Mouse (Mus musculus): ENCODE data around the gene Sord.
A peak's percentile ranks its signal among the peaks of the same experiment; 100 is the strongest.

Sord gene

GRCm38 (mm10) chr2:122241226-122241625, 6.7 kb downstream of the Sord start:
- no peak for DNase-seq

DNA sequence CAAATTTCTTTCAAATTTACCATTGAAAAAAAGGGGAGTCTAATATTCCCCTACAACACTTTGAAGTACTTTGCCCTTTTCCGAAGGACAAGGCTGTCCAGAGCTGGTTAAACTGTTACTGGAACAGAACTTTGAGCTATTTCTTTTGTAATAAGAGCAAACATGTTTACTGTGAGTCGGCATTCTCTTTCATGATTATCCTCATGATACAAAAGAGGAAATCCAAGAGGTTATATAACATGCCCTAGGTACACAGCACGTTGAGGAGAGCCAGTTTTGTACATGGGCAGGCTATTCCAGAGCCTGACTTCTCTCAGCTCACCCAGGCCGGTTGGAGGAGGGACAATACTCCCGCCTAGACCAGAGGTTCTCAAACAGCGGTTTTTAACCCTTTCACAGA, 7.4 kb downstream of the Sord start:
- DNase-seq: peak; percentile 14

GRCm38 (mm10) chr2:122243671-122244131, 9.2 kb downstream of the Sord start:
- DNase-seq: peak; percentile 84

DNA sequence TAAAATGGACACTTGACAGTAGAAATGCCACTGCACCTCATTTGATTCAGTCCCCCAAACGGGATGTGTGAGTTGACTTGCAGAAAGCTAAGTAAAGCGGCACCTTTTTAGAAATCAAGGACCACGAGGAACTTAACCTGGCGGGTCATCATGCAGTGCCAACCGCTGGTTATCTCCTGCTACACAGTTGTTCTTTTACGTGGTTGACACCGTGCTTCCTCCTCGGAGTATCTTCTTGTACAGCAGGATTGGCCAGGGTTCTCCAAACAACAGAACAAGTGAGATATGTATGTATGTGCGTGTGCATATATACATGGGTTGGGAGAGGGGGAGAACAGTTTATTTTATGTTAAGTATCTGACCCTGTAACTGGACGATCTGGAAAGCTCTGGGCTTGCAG, 13.2 kb downstream of the Sord start:
- DNase-seq: no peak

- DNase-seq: no peak
Observed at GRCm38 (mm10) chr2:122255997-122256396, 21.4 kb downstream of the Sord start.

- no peak for DNase-seq
Observed at GRCm38 (mm10) chr2:122260729-122261128, 26.2 kb downstream of the Sord start.

DNA sequence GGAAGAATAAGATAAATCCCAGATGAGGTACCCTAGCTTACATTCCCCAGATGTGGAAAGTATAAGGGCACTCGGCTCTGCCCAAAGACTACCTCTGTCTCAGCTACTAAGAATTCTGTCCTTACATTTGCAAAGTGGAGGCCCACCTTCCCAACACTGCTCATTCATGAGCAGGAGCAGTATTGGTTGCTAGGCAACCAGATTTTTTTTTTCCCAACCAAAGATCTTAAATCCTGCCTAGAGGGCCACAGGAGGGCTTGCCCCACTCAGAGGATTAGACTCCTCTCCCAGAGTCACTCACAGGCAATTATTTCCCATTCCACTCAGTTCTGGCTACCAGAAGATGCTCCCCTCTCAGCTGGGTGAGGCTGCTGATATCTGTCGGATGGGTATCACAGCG, 30.1 kb downstream of the Sord start:
- no peak for DNase-seq

- DNase-seq: no peak
Observed at GRCm38 (mm10) chr2:122266407-122267193, 32.1 kb downstream of the Sord start.

GRCm38 (mm10) chr2:122278769-122279168, 44.2 kb downstream of the Sord start:
- DNase-seq: no peak

DNA sequence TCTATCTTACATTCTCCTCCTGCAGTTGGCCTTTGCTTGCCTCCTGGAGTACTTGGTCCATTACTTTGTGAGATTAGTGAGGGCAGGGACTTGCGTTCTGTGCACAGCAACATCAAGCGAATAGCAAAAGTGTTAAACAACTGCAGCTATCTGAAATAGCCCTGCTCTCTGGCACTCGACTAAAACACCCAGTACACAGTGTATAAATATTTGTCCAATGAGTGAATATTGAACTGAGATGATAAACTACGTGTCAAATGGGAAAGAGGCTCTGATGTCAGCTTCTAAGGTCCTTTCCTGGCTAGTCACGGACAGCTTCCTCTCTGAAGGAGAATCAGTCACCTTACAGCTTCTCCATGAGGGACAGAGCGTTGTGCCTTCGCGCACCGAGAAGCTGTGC, 49.5 kb downstream of the Sord start:
- no peak for DNase-seq

DNA sequence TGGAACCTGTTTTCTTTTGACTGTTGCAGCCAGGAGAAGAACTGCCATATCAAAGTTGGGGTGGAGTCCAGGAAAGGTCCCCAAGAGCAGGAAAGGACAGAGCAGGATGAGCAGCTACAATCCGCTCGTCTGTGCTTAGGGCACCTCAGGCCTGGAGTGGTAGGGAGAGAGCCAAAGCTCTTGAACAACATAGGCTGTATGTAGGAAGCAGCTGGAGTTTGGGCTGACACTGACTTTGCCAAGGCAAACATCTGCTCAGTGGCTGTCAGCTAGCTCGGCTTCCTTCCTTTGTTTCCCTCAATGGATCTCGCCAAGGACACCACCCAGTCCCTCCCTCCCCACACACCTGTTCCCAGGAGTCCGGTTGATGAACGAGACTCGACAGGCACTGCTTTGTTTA, 51.6 kb downstream of the Sord start:
- no peak for DNase-seq

GRCm38 (mm10) chr2:122294916-122295315, 60.4 kb downstream of the Sord start:
- DNase-seq: no peak

- DNase-seq: no peak
Observed at GRCm38 (mm10) chr2:122297271-122298095, 62.9 kb downstream of the Sord start.

DNA sequence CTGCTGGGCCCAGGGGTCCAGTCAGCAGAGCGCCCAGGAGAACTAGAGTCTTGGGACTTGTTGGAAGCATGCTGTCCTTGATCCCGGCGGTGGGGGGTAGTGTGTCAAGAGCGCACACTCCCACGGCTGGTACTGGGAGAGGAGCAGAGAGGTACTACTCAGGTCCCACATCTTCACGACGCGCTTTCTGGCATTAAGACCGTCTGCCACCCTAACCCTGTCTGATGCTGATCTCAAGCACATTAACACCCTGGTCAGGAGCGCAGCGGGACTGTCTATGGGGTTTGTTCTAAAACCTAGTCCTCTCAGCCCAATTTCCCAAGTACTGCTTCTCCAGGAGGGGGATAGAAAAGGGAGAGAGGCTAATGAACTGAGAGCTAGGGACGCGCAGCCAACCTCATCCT, 63.5 kb downstream of the Sord start, which contains the start of gene Duox2:
TSS of gene Duox2 (minus strand) at position 354 of the 404 bp plus-strand sequence.
- DNase-seq: no peak

DNA sequence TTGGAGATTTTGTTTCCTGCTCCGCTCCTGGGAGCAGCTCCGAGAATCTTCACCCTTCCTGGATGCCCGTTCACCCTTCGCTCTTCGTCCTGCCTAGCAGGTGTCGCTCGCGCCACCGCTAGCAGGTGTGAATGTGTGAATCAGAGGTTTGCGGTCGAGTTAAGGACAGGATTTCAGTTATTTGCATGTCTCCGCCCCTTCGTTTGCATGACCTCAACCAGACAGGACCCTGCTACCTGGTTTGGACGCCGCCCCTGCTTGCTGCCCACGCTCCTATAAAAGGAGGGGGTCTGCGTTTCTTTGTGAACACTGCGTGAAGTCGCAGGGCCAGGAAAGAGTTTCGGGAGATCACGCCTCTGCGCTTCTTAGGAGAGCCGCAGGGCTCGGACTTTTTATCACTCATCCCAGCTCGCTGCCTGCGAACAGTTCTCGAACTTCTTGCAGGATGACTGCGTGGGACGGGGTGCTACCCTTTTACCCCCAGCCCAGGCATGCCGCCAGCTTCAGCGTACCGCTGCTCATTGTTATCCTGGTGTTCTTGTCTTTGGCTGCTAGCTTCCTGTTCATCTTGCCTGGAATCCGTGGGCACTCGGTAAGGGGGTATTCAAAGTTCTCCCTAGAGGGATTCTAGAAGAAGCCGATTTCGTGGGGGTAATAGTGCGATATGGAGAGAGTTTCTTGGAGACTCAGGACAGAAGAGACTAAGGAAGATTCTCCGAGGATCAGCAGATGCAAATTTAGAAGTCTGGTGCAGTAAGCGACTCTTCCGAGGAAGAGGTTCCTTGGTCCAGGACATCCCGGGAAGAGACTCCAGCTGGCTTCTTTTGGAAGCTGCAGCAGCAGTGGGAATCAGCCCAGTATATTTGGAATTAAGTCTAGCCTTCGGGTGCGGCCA, 64.3 kb downstream of the Sord start, which contains the start of gene Duoxa2:
TSS of gene Duoxa2 (plus strand) at position 305 of the 895 bp plus-strand sequence.
- DNase-seq: peak; percentile 45

DNA sequence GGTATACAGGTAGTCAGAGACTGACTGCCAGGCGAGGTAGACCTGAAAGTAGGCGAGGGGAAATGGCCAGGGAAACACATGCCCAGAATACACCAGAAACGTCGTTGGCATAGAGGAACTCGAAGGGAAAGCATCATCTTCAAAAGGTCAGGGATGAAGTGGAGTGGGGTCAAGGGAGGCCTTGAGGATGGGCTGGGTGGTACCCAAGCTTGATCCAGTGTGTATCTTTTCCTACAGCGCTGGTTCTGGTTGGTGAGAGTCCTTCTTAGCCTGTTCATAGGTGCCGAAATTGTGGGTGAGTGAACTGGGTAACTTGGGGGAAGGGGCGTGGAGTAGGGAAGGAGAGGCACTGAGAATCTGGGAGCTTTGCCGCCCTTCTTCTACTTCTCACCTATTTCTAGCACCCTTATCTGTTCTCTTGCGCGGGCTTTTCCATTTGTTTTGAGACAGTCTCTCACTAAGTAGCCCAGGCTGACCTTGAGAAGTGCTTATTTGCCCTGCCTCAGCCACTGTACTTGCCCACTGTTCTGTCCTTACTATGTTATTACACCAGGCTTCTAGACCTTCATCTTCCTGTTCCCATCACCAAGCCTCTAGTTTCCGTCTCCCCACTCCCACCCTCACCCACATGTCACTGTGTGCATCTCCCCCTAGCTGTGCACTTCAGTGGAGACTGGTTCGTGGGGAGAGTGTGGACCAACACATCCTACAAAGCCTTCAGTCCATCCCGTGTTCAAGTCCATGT, 65.5 kb downstream of the Sord start:
- no peak for DNase-seq

DNA sequence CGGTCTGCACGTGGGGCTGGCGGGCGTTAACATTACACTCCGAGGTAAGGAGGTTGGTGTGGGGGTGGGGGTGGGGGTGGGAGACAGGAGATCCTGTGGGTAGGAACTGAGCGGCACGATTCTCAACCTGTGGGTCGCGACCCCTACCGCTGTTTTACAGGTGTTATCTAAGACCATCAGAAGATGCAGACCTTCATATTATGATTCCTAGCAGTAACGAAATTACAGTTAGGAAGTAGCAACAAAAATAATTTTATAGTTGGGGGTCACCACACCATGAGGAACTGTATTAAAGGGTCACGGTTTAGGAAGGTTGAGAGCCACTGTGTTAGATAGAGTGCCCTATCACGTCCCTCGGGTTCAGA, 66.1 kb downstream of the Sord start:
- DNase-seq: no peak

DNA sequence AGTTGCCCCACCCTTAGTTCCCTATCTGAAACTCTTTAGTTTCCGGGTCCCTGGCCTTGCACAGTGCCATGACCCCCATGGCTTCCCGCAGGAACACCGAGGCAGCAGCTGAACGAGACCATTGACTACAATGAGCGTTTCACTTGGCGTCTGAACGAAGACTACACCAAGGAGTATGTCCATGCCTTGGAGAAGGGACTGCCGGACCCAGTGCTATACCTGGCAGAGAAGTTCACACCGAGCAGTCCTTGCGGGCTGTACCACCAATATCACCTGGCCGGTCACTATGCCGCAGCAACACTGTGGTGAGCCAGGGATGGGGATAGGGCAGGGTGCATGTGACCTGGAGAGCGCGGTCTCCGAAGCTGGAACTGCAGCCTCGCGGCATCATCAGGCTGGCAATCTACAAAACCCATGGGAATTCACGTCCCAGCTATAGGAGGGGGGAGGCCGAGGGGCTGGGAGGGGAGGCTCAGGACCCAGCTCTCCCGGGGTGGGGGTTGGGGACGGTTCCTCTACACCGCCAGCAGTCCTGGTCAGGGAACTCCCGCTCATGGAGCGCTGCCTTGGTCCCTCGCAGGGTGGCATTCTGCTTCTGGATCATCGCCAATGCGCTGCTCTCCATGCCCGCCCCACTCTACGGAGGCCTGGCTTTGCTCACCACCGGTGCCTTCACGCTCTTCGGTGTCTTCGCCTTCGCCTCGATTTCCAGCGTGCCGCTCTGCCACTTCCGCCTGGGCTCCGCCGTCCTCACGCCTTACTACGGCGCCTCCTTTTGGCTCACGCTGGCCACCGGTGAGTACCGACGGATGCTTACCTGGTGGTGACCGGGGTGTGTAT, 66.8 kb downstream of the Sord start:
- peak; percentile 44 for DNase-seq

GRCm38 (mm10) chr2:122301921-122302573, 67.5 kb downstream of the Sord start:
- DNase-seq: no peak

DNA sequence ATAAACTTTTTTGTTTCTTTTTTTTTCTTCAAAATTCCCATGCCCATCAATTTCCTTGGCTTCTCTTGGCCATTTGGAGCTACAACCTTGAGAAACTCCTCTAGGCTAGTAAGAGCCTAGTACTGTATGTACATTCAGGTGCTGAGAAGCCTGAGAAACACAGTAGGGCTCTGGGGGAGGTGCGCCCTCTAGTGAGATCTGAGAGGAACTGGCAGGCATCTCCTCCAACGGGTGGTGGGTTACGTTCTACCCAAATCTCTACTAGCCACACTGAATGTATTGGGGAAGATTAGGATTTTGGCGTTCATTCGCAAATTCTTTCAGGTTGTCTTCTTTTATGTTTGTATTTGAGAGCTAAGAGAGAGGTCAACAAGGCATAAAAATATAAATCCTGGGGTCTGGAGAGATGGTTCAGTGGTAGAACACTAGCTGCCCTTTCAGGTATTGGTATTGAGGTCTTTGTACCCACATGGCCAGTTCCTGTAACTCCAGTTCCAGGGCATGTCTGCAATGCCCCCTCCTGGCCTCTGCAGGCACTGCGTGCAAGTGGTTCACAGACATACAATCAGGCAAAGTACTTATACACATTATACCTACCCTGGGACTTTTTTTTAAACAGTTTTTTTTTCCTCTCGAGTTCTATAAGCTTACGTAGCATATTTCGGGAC, 68.2 kb downstream of the Sord start:
- peak; percentile 76 for DNase-seq

Data from kidney, postnatal 10 days (tissue).